In genomic region chr5:72896478-72897279, GRCm38 (mm10) we compare ENCODE assay signal across 1 mouse cellular context.
A peak's percentile ranks its signal among the peaks of the same experiment; 100 is the strongest.
TF ChIP-seq lines count a peak whose summit lies in the region.

No protein-coding gene starts in this region.

TF ChIP-seq in MEL, 35 proteins besides CTCF, POLR2A, EP300 and RAD21 (continued from another document):
- TF ChIP-seq BHLHE40 (IDR thresholded peaks at IDR 0.05; ENCODE audit: borderline replicate concordance, low read depth, low read length), result peak; percentile 91
- no peak for TF ChIP-seq NELFE (IDR thresholded peaks at IDR 0.05; ENCODE audit: low read depth, low read length)
- TF ChIP-seq MYB (IDR thresholded peaks at IDR 0.05; ENCODE audit: low read depth, low read length), result no peak
- peak; percentile 42; the same call in 1 of the 2 replicates for TF ChIP-seq ETS1 (IDR thresholded peaks at IDR 0.05; ENCODE audit: low read depth, low read length)
- peak; percentile 91 for TF ChIP-seq USF1 (IDR thresholded peaks at IDR 0.05; ENCODE audit: low read depth, low read length)
- peak; percentile 82 for TF ChIP-seq TBP (IDR thresholded peaks at IDR 0.05; ENCODE audit: low read depth, low read length)
